Mouse (Mus musculus) erythroblast, embryonic 14.5 days (primary cell): ENCODE results near the gene Gm5134.

Experiments
- GATA1 ChIP-seq: IDR thresholded peaks from 2 replicates; pipeline ENCODE4 v1.6.1; 2012; ENCODE audit warnings: low read length, inconsistent platforms, mixed read lengths
- TAL1 ChIP-seq: IDR thresholded peaks from 3 replicates; pipeline ENCODE4 v1.6.1; 2012; ENCODE audit warnings: low read length, inconsistent platforms, mixed read lengths

- TF ChIP-seq GATA1, result no peak
- TF ChIP-seq TAL1, result no peak
Observed at GRCm38 (mm10) chr10:75906882-75907281, 47.4 kb upstream of the Gm5134 start.
